Mouse (Mus musculus) urinary bladder, postnatal 4 days (tissue): ENCODE measurements around the gene Cacng1.

ENCODE experiments used
- DNase-seq, 2 experiments: peaks; one replicate each; pipeline ENCODE4 v3.0.0; 2021 to 2022; ENCODE audit warnings: low spot score in 2 of 2

Gene Cacng1

GRCm38 (mm10) chr11:107657117-107657516 lies 59.2 kb downstream of the Cacng1 start:
- no peak for DNase-seq

- no peak for DNase-seq
These were observed 60.8 kb downstream of the Cacng1 start for GRCm38 (mm10) chr11:107655538-107655937.
